Mouse (Mus musculus): ENCODE measurements at regions not wholly inside any gene's neighbourhood (a gene's known extent, or its start where the extent isn't known, plus 50 kb on each side); places are given as distances from the start of the nearest gene placed in this dataset.
"Not testable (repeated sequence)": the region's sequence is repeated elsewhere in the genome, so short reads cannot be mapped to it uniquely, and the experiment has no call there.

DNA sequence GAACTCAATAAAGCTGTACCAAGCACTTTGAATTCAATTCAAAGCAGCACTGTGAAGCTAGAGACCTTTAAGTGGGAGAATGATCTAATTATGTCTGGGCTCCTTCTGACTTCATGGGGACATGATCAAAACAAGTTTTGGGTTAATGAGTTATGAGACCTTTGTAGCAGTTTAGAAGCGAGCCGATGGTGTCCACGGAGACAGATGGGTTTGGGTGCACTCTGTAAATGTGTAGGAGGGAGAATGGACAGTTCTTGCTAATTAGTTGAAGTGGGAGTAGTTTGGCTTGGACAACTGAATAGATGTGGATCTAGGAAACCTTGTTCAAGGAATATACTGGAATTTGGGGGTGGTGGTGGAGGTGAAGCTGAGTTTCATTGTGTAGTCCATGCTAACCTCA, 186.3 kb upstream of the Cldn34b3 start:
- DNase-seq (ENCODE audit: low spot score) = no peak

DNA sequence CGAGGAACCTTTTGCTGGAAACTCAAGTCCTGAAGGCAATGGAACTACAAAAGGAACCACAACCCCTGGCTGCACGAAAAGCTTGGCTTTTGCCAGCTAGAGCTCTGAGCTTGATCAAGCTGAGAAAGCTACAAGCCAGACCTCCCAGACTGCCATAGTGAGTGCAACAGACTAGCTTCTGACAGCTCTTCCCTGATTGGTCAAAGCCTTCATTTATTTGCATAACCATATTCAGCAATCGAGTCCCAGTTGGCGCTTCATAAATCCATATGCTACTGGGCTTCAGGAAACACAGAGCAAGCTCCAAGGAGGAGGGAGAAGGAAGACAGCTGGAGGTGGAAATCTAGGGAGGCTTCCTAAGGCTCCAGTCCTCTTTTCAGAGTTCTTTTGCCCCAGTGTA, 181.4 kb upstream of the Cldn34b3 start:
- no peak for DNase-seq (ENCODE audit: low spot score)

DNA sequence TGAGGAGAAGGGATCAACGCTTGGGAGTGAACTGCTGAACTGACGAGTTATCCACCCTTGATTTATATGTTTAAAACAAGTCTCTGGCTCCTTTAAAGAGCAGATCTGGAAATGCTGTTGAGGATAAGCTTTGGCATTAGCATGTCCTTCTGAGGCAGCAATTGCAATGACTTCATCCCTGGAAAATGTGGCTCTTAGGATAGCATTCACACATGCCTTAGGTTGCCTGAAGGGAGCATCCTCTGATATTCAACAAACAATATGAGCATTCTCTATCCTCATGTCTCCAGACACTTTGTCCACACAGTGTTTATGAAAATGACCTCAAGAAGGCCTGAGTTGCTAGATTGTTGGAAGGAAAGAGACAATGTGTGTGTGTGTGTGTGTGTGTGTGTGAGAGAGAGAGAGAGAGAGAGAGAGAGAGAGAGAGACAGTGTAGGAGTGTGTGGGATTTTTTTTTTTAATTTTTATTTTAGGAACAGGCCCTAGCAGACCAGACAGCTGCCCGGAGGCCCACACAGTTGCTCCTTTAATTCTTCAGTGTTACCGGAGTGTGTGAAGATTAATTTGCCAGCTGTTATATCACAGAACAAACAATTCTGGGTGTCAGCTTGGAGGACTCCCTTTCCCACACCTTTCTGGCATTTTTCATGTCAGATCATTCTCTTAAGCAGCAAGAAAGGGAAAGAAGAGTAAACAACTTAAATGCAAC, 153.2 kb upstream of the Cldn34b3 start:
- DNase-seq (ENCODE audit: low spot score) = peak; percentile 22

DNA sequence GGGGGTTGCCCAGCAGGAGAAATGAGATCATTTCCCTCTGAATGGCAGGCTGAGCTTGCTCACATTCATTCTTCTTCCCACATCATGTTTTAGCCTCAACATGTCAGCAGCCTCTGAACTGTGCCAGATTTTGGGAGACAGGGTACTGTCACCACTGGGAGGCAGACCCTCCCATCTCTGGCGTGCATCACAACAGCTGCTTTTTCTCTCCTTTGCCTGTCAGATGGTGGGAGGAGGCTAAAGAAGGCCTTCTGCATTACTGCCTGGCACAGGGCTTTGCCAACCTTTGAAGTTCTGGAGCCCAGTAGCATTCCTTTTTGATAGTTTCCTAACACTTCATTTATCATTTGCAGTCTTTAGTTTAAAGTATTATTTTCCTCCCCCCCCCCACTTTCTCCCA, 148.0 kb upstream of the Cldn34b3 start:
- DNase-seq (ENCODE audit: low spot score) = no peak

DNA sequence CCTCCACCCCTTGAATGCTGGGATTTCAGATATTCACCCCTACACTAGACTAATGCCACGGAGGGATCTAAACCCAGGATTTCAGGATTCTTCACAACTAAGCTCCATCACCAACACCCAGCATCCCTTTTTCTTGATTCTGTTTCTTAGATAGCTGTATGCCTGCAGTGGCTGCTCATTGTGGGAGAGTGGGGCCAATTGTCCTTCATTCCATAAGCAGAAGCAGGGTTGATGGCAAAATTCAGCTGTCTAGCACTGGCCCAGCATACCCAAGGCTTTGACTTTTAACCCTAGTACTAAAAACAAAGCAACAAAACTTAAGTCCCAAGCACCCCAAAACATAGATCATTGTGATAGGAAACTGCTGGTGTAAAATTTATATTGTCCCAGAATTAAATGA, 147.5 kb upstream of the Cldn34b3 start:
- no peak for DNase-seq (ENCODE audit: low spot score)

DNA sequence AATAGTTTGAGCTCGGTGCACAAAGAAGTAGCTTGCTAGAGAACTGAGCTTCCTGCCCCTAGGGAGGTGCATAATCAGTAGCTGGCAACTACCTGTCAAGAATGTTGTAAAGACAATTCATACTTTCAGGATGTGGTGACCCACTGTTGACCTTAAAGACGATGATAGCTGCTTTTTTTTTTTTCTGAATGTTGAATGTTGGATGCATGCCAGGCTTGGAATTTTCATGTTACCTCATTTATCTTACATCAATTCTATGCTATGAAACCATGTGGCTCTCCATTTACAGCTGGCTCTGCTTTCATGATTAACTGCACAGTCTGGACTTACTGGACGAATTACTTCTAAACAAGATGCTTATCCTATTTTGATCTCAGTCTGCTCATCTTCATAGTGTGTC, 143.2 kb upstream of the Cldn34b3 start:
- DNase-seq (ENCODE audit: low spot score) = no peak

DNA sequence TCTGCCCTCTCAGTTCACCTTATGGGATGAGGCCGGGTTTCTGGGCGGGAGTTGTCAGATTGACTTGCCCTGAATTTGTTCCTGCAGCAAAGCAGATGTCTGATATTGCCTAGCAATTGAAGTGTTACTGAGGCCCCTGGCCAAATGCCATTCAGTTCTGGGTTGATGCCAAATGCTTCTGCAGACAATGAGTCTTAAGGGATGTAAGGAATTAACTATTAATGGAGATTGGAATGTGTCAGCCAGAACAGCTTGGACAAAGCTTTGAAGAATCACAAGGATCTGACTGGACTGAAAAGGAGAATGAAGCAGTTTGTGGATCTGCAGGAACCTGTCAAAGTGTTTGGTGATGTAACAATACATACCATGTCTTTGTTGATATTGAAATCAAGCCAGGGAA, 140.7 kb upstream of the Cldn34b3 start:
- no peak for DNase-seq (ENCODE audit: low spot score)

DNA sequence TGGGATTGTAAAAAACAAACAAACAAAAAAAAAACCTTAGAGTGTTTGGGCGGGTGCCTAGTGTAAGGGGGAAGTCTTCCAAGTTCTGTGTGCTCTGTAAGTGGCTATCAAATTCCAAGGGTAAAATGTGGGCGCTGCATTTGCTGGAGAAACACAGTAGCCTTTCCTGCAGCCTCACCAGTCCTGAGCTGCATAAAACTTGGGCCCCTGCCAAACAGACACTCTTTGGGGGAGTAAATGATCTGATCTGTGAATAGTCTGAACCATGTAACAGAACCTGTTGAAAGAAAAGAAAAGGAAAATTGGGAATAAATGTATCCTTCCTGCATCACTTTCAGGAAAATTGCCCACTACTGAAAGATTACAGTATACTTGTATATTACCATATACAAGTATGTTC, 126.4 kb upstream of the Cldn34b3 start:
- no peak for DNase-seq (ENCODE audit: low spot score)

DNA sequence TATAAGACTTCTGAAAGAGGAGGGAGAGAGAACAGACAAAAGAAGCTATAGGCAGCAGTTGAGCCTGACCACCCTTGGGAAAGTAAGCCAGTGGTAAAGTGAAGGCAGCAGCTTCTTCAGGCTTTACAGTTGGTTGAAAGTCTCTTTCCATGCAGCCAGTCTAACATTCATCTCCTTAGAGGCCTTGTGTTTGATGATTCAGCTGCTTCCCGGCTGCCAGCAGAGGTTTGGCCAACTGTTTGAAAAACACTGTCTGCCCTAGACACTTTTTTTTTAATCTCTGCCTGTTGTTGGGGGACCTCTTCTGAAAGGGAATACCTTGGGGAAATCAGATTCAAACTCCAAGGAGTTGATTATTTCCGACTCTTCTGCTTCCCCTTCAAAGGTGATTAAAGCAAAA, 123.1 kb upstream of the Cldn34b3 start:
- no peak for DNase-seq (ENCODE audit: low spot score)

DNA sequence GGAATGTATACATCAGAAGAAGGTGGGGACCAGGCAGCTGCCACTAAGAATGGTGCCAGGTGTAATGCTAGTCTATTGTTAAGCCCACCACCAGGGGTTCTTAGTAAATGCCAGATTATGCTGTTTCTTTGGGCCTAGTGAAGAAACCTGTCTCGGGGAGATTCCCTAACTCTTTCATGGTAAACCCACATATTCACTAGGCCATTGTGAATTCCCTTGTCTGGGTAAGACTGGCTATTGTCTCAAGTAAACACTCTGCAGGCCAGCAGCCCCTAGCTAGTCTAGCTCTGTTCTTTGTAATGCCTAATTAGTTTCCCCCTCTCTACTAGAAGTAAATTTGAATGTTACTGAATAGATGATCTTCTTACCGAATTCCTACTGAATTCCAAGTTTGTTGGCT, 89.3 kb upstream of the Cldn34b3 start:
- not testable (repeated sequence) for DNase-seq (ENCODE audit: low spot score)

DNA sequence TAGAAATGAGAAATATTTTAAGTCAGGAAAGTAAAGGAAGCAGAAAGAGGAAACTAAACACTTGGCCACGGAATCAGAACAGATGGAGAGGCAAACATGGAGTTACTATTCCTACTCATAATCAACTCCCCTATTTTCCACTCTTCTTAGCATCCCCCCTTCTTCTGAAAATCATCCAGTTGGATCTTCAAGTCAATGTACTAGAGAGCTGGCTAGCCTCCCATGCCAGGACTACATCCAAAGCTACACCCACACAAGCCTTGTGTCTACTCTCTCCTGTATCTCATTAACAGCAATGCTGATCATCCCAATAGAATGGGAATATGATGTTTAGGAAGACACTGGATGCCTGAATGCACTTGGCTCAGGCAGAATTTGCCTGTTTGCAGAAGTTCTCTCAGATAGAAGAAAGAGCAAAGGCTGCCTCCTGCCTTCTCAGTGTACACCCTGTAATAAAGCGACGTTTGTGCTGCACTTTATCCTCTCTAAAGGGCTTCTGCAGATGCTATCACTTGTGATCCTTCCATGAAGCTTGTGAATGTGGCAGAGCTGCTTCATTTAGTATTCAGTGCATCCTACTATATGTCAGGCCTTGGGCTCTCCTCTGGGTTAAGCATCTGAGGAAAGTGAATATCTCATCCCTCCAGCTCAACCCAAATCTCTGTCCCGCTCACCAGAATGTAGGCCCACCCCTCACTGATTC, 82.5 kb upstream of the Cldn34b3 start:
- DNase-seq (ENCODE audit: low spot score) = no peak

DNA sequence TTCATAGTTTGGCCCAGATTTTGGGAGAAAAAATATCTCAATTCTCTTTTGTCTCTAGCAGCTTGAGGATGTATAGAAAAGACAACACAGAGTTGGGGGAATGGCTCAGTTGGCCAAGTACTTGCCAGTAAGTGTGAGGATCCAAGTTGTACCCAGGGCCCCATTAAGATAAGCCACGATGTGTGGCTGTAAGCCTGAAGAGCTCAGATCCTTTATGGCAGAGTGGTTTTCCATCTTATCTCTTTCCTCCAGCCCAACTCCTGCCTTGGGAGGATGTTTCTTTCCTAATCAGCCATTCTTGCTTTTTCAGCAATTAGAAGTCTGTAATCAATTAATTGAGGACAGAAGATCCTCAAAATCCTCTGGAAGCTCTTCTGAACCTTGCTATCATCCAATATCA, 63.5 kb upstream of the Cldn34b3 start:
- no peak for DNase-seq (ENCODE audit: low spot score)

DNA sequence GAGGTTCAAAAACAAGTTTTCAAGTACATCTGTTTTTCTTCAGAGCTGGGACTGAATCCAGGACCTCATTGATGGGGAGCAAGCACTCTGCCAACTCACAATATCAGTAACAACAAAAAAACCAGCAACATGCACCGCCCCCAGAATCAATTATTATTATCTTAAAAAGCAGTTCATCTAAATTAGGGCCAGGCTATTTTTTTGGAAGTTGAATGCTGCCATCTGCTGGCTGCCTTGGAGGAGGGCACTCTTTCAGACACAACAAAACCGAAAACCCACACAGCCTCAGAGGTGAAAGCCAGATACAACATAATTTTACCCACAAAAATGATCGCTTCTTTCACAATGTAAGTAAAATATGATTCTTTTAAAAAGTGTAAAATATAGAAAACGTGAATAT, 62.7 kb upstream of the Cldn34b3 start:
- DNase-seq (ENCODE audit: low spot score) = peak; percentile 1
